17 mouse cellular contexts compared by ENCODE assay signal in the genomic region with DNA sequence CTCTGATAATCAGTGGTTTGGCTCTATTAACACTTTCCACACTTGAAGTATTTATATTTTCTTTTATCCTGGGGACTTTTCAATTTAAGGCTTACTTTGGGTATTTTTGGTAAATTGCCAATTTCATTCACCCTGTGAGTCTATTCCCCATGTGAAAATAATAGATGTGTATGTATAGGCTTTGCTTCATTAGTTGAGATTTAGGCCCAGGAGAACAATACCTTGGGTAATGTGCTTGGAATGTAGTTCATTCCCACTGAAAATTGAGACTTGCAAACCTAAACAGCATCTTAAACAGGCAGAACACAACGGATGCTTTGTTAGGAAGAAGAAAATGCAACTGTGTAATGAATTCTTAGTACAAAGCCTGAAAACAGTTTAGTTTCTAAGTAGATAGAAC.
A peak's percentile ranks its signal among the peaks of the same experiment; 100 is the strongest.
DNase-seq lines count a peak whose midpoint lies in the region; ATAC-seq lines count a peak whose summit lies in the region.
"Had no signal": no experiment of that assay in that cellular context is flagged by ENCODE, and none has a peak within 500 bp of the region (broad histone marks: within the 10 kb centered on the region; RNA-seq: fewer than 3 reads in every experiment).

No protein-coding gene starts in this region.

- H3K4me1 ChIP-seq in embryonic facial prominence, embryonic 11.5 days (ENCODE audit: control insufficient read depth, insufficient read depth, low read length), result no peaks in the 10 kb centered on the region
- no peaks in the 10 kb centered on the region for H3K4me1 ChIP-seq in embryonic facial prominence, embryonic 10.5 days
- no peaks in the 10 kb centered on the region; the same call in 1 of the 2 replicates for H3K4me1 ChIP-seq in neural tube, embryonic 13.5 days (replicated peaks)
- no peaks in the 10 kb centered on the region for H3K4me1 ChIP-seq in hindbrain, embryonic 13.5 days (replicated peaks)
- H3K4me1 ChIP-seq in neural tube, embryonic 14.5 days (ENCODE audit: control insufficient read depth, insufficient read depth, low read length), result no peaks in the 10 kb centered on the region
- H3K4me1 ChIP-seq: intestine, embryonic 15.5 days; liver, embryonic 15.5 days; stomach, embryonic 15.5 days had no signal

- H3K27me3 ChIP-seq in embryonic facial prominence, embryonic 11.5 days (ENCODE audit: control insufficient read depth, insufficient read depth, low read length), result no peaks in the 10 kb centered on the region
- H3K27me3 ChIP-seq in embryonic facial prominence, embryonic 10.5 days (replicated peaks; ENCODE audit: low read depth, poor library complexity, severe bottlenecking), result no peaks in the 10 kb centered on the region
- H3K27me3 ChIP-seq in neural tube, embryonic 13.5 days, result no peaks in the 10 kb centered on the region
- no peaks in the 10 kb centered on the region for H3K27me3 ChIP-seq in hindbrain, embryonic 13.5 days
- no peaks in the 10 kb centered on the region for H3K27me3 ChIP-seq in neural tube, embryonic 14.5 days (ENCODE audit: control insufficient read depth, insufficient read depth, low read length)
- H3K27me3 ChIP-seq: CH12.LX; intestine, embryonic 15.5 days; liver, embryonic 15.5 days; stomach, embryonic 15.5 days had no signal

- H3K27ac ChIP-seq in embryonic facial prominence, embryonic 11.5 days (replicated peaks; ENCODE audit: low read depth, low read length), result no peak overlapping the region
- H3K27ac ChIP-seq in embryonic facial prominence, embryonic 10.5 days (replicated peaks), result no peak overlapping the region
- no peak overlapping the region for H3K27ac ChIP-seq in neural tube, embryonic 13.5 days (replicated peaks)
- H3K27ac ChIP-seq in hindbrain, embryonic 13.5 days, result no peak overlapping the region
- H3K27ac ChIP-seq in neural tube, embryonic 14.5 days (ENCODE audit: low read depth, low read length), result no peak overlapping the region
- H3K27ac ChIP-seq: intestine, embryonic 15.5 days; liver, embryonic 15.5 days; stomach, embryonic 15.5 days had no signal

- ATAC-seq in embryonic facial prominence, embryonic 11.5 days (replicated peaks; ENCODE audit: insufficient number of reproducible peaks, low FRiP score, low TSS enrichment, low read depth), result no peak
- ATAC-seq in neural tube, embryonic 13.5 days (ENCODE audit: low read depth), result peak; percentile 63; the same call in 1 of the 2 replicates
- ATAC-seq in hindbrain, embryonic 13.5 days (ENCODE audit: low FRiP score), result peak; percentile 73; the same call in 1 of the 2 replicates
- ATAC-seq in neural tube, embryonic 14.5 days (ENCODE audit: low read depth), result peak; percentile 71; the same call in 1 of the 2 replicates
- no peak for ATAC-seq in cerebellum, adult (ENCODE audit: insufficient number of reproducible peaks, low FRiP score, low TSS enrichment)
- ATAC-seq in frontal cortex, adult (ENCODE audit: low TSS enrichment), result no peak
- ATAC-seq: intestine, embryonic 15.5 days; lung, postnatal 0 days had no signal

- no peak overlapping the region for H3K4me3 ChIP-seq in embryonic facial prominence, embryonic 11.5 days (ENCODE audit: low read depth, low read length)
- H3K4me3 ChIP-seq in embryonic facial prominence, embryonic 10.5 days, result no peak overlapping the region
- H3K4me3 ChIP-seq in neural tube, embryonic 13.5 days, result no peak overlapping the region
- H3K4me3 ChIP-seq in hindbrain, embryonic 13.5 days, result no peak overlapping the region
- H3K4me3 ChIP-seq in neural tube, embryonic 14.5 days (ENCODE audit: low read depth, low read length), result no peak overlapping the region
- H3K4me3 ChIP-seq: intestine, embryonic 15.5 days; liver, embryonic 15.5 days; stomach, embryonic 15.5 days had no signal

- H3K9ac ChIP-seq in embryonic facial prominence, embryonic 11.5 days (replicated peaks; ENCODE audit: low read length), result no peak overlapping the region
- no peak overlapping the region for H3K9ac ChIP-seq in neural tube, embryonic 13.5 days
- no peak overlapping the region for H3K9ac ChIP-seq in hindbrain, embryonic 13.5 days
- no peak overlapping the region for H3K9ac ChIP-seq in neural tube, embryonic 14.5 days (replicated peaks; ENCODE audit: low read depth, low read length)
- H3K9ac ChIP-seq: intestine, embryonic 15.5 days; liver, embryonic 15.5 days; stomach, embryonic 15.5 days had no signal

- WGBS in embryonic facial prominence, embryonic 11.5 days, result 32% methylated on average over 1 of the region's 1 CpGs
- WGBS in embryonic facial prominence, embryonic 10.5 days, result 42% methylated on average over 1 of the region's 1 CpGs
- 44% methylated on average over 1 of the region's 1 CpGs for WGBS in neural tube, embryonic 13.5 days
- 29% methylated on average over 1 of the region's 1 CpGs for WGBS in hindbrain, embryonic 13.5 days
- 22% methylated on average over 1 of the region's 1 CpGs for WGBS in neural tube, embryonic 14.5 days

- no peaks in the 10 kb centered on the region for H3K9me3 ChIP-seq in embryonic facial prominence, embryonic 11.5 days (replicated peaks; ENCODE audit: control insufficient read depth, low read length)
- no peaks in the 10 kb centered on the region for H3K9me3 ChIP-seq in embryonic facial prominence, embryonic 10.5 days
- H3K9me3 ChIP-seq in neural tube, embryonic 13.5 days, result no peaks in the 10 kb centered on the region
- H3K9me3 ChIP-seq in hindbrain, embryonic 13.5 days, result no peaks in the 10 kb centered on the region
- no peaks in the 10 kb centered on the region for H3K9me3 ChIP-seq in neural tube, embryonic 14.5 days (ENCODE audit: control insufficient read depth, low read length)
- H3K9me3 ChIP-seq: intestine, embryonic 15.5 days; liver, embryonic 15.5 days; stomach, embryonic 15.5 days had no signal

- no peaks in the 10 kb centered on the region for H3K36me3 ChIP-seq in embryonic facial prominence, embryonic 11.5 days (replicated peaks; ENCODE audit: control insufficient read depth, insufficient read depth, low read depth, low read length)
- H3K36me3 ChIP-seq in embryonic facial prominence, embryonic 10.5 days (replicated peaks), result no peaks in the 10 kb centered on the region
- H3K36me3 ChIP-seq in neural tube, embryonic 13.5 days, result no peaks in the 10 kb centered on the region
- no peaks in the 10 kb centered on the region for H3K36me3 ChIP-seq in hindbrain, embryonic 13.5 days
- H3K36me3 ChIP-seq in neural tube, embryonic 14.5 days (ENCODE audit: control insufficient read depth, insufficient read depth, low read length), result no peaks in the 10 kb centered on the region
- H3K36me3 ChIP-seq: intestine, embryonic 15.5 days; liver, embryonic 15.5 days; stomach, embryonic 15.5 days had no signal

- peak; percentile 17 for DNase-seq in embryonic facial prominence, embryonic 11.5 days (ENCODE audit: low spot score)
- no peak for DNase-seq in embryonic facial prominence, embryonic 10.5 days (ENCODE audit: low spot score)
- DNase-seq in neural tube, embryonic 10.5 days (ENCODE audit: extremely low spot score, low spot score), result no peak
- DNase-seq: adrenal gland, postnatal 14 days; cerebellum, adult 2 months; gastrocnemius, postnatal 25 days; thymus, adult 2 months had no signal

- no peak overlapping the region for H3K4me2 ChIP-seq in embryonic facial prominence, embryonic 11.5 days (ENCODE audit: low read depth, low read length)
- H3K4me2 ChIP-seq in neural tube, embryonic 13.5 days, result no peak overlapping the region
- H3K4me2 ChIP-seq in hindbrain, embryonic 13.5 days, result no peak overlapping the region
- no peak overlapping the region for H3K4me2 ChIP-seq in neural tube, embryonic 14.5 days (ENCODE audit: low read depth, low read length)
- H3K4me2 ChIP-seq: intestine, embryonic 15.5 days; liver, embryonic 15.5 days; stomach, embryonic 15.5 days had no signal

Comparison
In these comparisons a context has a peak if more than half of its experiments do, and no peak if none do; other contexts are left out.
1. ATAC-seq: peak in neural tube, embryonic 13.5 days (single experiment), hindbrain, embryonic 13.5 days (single experiment) and neural tube, embryonic 14.5 days (single experiment); none in embryonic facial prominence, embryonic 11.5 days (single experiment), cerebellum, adult (single experiment) and frontal cortex, adult (single experiment).